16 mouse cellular contexts compared by ENCODE assay signal in genomic region chr13:76410665-76411064, GRCm38 (mm10). TPM values are rescaled to one million over a fixed set of nuclear protein-coding genes. Genes with fewer than 3 reads are reported as not detected.
DNase-seq lines count a peak whose midpoint lies in the region; ATAC-seq lines count a peak whose summit lies in the region.
"Had no signal": no experiment of that assay in that cellular context is flagged by ENCODE, and none has a peak within 500 bp of the region (broad histone marks: within the 10 kb centered on the region; RNA-seq: fewer than 3 reads in every experiment).

No protein-coding gene starts in this region.

- peak; percentile 44 to 63; a peak in 2 of 4 replicates for ATAC-seq in hematopoietic stem cell, adult 5-6 weeks (replicated peaks in 1 of 2; ENCODE audit: insufficient read depth in 1 of 2, low FRiP score in 2 of 2, low TSS enrichment in 1 of 2, low read depth in 1 of 2, poor library complexity in 2 of 2, severe bottlenecking in 2 of 2)
- ATAC-seq: hindbrain, postnatal 0 days had no signal

- 76% methylated on average over 1 of the region's 1 CpGs for WGBS in heart, embryonic 10.5 days

- H3K9me3 ChIP-seq in heart, embryonic 10.5 days, result no peaks in the 10 kb centered on the region
- H3K9me3 ChIP-seq: embryonic facial prominence, embryonic 13.5 days; kidney, embryonic 15.5 days; lung, embryonic 15.5 days; neural tube, embryonic 13.5 days had no signal

- H3K4me3 ChIP-seq in heart, embryonic 10.5 days, result no peak overlapping the region
- H3K4me3 ChIP-seq: embryonic facial prominence, embryonic 13.5 days; kidney, embryonic 15.5 days; lung, embryonic 15.5 days; neural tube, embryonic 13.5 days had no signal

- H3K27me3 ChIP-seq in heart, embryonic 10.5 days (ENCODE audit: insufficient read depth, poor library complexity, severe bottlenecking), result no peaks in the 10 kb centered on the region
- H3K27me3 ChIP-seq: embryonic facial prominence, embryonic 13.5 days; kidney, embryonic 15.5 days; lung, embryonic 15.5 days; neural tube, embryonic 13.5 days had no signal

- peak; percentile 34 for DNase-seq in heart, adult 8-10 months (ENCODE audit: low spot score)
- DNase-seq in heart, embryonic 10.5 days (ENCODE audit: low spot score), result no peak
- DNase-seq in lung, postnatal 25 days (ENCODE audit: low spot score), result peak; percentile 21
- no peak for DNase-seq in lung, postnatal 4 days
- no peak for DNase-seq in right cerebral cortex, adult 18-20 months
- DNase-seq in gastrocnemius, postnatal 4 days (ENCODE audit: low spot score in 2 of 2), result no peak
- DNase-seq: cerebellum, postnatal 36 days; gastrocnemius, postnatal 36 days; midbrain, embryonic 14.5 days; thymus, postnatal 36 days had no signal

- no peaks in the 10 kb centered on the region for H3K36me3 ChIP-seq in heart, embryonic 10.5 days
- H3K36me3 ChIP-seq: embryonic facial prominence, embryonic 13.5 days; kidney, embryonic 15.5 days; lung, embryonic 15.5 days; neural tube, embryonic 13.5 days had no signal

- H3K27ac ChIP-seq in heart, embryonic 10.5 days, result no peak overlapping the region
- H3K27ac ChIP-seq: embryonic facial prominence, embryonic 13.5 days; hindbrain, postnatal 0 days; kidney, embryonic 15.5 days; lung, embryonic 15.5 days; neural tube, embryonic 13.5 days had no signal

- H3K4me1 ChIP-seq in heart, embryonic 10.5 days, result no peaks in the 10 kb centered on the region
- H3K4me1 ChIP-seq: embryonic facial prominence, embryonic 13.5 days; kidney, embryonic 15.5 days; lung, embryonic 15.5 days; neural tube, embryonic 13.5 days had no signal

RNA-seq across cellular contexts. Expression of gene Mctp1, which starts 26.3 kb away (rescaled TPM):
- 1 to 10 TPM; 2.7 to 3.3 (median 2.8) TPM for total RNA-seq in heart, adult 8-10 months (2022)
- polyA plus RNA-seq in heart, embryonic 10.5 days (2016; fragmentation: Nextera tagmentation; extraction: Ambion mirVana), result 0.39 and 0.55 TPM in 2 replicates
- 77.9 and 92.5 TPM in 2 replicates for total RNA-seq in hematopoietic stem cell, adult 5-6 weeks (2017)
- 1 to 10 TPM; 2.6 to 2.8 TPM for total RNA-seq in gastrocnemius, postnatal 4 days (2021)

Comparison
In these comparisons a context has a peak if more than half of its experiments do, and no peak if none do; other contexts are left out.
1. DNase-seq: peak in heart, adult 8-10 months (single experiment) and lung, postnatal 25 days (single experiment); none in heart, embryonic 10.5 days (single experiment), lung, postnatal 4 days (0 of 2), right cerebral cortex, adult 18-20 months (single experiment) and gastrocnemius, postnatal 4 days (0 of 2).
2. RNA of gene Mctp1, which starts 26.3 kb away (total RNA-seq): 77.9 to 92.5 TPM in hematopoietic stem cell, adult 5-6 weeks; 2.7 to 3.3 TPM in heart, adult 8-10 months and 2.6 to 2.8 TPM in gastrocnemius, postnatal 4 days; every median in the first group is over 10 times any median in the second.